Mouse (Mus musculus): Measurements from ENCODE around the gene Ado.

Ado gene

DNA sequence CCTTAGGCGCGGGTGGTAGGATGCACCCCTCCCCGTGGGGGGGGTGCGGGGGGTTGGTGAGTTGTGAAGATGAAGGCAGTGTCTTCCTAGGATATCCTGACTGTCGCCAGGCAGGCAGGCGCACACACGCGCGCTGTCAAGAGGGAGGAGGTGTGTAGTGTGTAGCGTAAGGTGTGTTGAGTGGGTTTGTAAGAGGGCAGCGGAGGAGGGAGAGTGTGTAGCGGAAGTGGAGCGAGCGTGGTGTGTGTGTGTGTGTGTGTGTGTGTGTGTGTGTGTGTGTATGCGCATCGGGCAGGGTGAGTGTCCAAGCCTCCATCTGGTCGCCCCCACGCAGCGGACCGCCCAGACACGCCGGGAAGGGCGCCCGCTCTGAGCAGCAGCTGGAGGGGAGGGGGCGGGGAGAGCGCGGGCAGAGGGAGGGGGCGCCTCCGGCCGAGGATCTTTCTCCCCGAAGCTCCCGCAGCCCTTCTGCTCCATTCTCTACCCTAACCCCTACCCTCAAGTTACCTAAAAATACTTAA is 12.1 kb downstream of the Ado start:
- DNase-seq (ENCODE audit: low read depth, low spot score): peak; percentile 60

DNA sequence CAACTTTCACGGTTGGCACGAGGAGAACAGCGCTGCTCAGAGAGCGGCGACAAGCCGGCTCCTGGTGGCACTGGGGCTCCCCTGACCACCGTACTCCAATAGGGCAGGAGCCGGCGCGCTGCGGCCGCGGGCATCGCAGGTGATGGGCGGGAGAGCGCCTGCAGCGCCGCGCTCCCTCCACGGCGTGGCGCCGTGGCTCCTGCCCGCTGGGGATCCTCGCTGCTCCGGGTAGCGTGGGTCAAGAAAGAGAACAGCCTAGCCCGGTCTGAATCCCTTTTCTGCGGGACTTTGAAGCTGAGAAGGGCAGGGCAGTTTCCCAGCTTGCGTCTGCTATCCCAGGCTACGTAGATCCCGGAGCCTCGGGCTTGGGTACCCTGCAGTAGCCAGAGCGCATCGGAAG is 12.8 kb downstream of the Ado start:
- DNase-seq (ENCODE audit: low read depth, low spot score): peak; percentile 92

DNA sequence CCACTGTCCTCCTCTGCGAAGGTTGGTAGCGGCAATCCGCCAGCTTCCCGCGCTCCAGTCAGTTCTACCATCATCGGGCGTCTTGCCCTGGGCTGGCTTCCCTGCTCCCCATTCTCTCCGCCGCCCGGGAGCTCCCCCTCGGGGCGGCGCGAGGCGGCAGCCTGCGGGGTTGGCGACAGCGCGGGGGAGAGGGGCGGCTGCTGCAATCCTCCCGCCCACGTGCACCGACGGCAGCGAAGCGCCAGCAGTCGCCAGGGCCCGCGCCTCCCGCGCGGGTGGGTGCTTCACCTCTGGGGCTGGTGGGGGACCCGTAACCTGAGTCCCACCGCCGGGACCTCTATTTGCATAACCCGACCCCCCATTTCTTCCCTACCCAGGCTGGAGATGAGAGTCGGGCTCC is 13.5 kb downstream of the Ado start, which contains the start of gene Egr2:
Gene Egr2, plus strand, starts transcription at position 220 of the 400 bp plus-strand sequence.
- peak; percentile 51 for DNase-seq (ENCODE audit: low read depth, low spot score)

DNA sequence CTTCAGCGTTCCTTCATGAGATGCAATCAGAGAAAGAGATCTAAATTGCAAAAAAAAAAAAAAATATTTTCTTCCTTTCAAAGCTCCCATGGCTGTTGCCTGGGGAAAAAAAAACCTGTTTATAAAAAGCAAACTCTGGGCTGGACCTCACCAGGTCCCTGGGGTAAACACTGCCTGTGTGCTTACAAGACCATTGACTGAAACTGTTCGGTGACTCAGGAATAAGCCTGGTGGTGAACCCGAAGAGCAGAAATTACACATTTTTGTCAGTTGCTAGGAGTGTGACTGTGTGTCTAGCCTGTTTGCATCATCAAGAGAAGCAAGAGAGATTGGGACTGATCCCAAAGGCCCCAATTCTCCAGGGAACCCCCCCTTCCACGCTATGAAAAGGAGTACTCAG is 19.0 kb downstream of the Ado start:
- DNase-seq (ENCODE audit: low read depth, low spot score): no peak

DNA sequence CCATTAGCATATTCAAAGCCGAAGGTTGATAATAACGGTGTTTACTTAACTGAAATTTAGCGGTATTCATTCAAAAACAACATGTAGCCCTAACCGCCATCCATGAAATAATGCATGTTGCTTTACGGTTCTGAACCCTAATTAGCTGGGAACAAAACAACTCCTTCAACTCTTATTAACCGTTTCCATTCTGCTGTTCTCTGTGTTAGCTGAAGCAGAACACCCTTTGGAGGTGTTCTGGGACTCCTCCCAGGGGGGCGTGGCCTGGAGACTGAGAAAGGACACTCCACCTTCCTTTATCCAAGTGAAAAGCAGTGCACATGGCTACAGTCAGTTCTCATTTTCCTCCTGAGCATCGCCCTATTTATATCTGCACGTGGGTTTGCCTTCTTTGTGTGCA is 22.3 kb downstream of the Ado start:
- peak; percentile 30 for DNase-seq (ENCODE audit: low read depth, low spot score)

DNA sequence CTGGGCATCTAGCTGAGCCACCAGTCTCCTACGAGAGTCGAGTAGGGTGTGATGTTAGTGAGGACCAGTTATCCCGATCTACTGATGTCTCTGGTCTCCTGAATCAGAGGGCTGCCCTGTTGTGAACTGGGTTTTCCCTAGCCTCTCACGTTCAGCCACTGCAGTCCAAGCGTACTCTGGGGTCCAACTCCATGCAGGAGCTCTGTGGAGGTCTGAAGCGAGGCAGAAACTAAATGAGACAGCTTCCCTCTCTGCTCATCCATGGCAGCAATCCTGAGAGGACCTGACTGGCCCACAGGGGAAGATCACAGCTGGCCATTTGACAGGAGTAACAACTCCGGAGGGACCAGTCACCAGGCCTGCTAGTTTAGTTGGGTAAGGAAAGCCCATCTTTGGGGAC is 24.1 kb downstream of the Ado start:
- no peak for DNase-seq (ENCODE audit: low read depth, low spot score)

DNA sequence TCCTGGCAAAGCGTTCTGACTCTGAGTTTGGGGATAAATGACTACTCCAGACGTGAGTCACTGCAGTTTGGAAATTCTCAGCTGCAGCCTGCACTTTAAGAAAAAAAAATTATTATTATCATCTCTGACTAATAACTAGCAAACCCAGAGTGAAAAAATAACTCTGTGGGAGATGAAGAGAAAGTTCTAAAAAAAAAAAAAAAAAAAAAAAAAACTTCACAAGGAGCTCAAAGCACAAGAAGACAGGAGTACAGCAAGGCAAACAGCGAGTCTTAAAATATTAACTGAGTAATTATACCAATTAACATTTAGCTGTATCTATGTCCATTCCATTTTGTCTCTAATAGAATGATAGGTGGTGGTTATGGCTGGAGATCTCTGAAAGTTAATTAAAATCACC is 24.6 kb downstream of the Ado start:
- no peak for DNase-seq (ENCODE audit: low read depth, low spot score)

DNA sequence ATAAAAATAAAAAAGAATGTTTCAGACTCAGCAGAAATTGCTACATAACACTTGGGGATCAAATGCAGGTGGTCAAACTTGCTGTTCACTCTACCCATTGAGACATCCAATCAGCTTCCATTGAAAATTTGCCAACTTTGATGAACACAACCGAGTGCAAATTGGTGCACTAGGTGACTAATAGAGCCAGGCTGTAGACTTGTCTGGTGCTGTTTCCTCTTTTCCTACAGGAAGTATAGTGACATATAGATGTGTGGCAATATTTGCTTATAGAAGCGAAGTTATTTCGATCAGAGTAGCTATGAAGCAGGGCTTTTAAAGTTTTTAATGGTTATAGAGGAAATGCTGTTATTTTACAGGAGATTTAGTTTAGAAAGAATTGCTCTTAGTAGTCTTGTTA is 30.0 kb downstream of the Ado start:
- no peak for DNase-seq (ENCODE audit: low read depth, low spot score)

DNA sequence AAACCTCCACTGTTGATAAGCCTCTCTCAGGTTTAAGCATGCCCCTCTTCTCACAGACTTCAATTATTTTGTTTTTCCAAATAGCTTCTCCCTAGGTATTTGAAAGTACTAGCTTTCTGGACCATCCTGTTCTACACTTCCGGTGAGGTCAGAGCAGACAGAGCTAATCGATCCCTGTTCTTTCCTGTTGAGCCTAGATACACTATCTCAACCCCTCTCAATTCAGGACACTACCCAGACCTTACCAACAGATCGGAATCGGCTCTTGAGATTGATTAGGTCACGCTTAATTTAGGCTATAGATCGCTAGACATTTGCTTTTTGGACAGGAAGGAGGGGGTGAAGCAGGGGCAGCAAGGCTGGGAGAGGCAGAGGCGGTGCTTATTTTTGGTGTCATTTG is 35.9 kb downstream of the Ado start:
- DNase-seq (ENCODE audit: low read depth, low spot score): no peak

DNA sequence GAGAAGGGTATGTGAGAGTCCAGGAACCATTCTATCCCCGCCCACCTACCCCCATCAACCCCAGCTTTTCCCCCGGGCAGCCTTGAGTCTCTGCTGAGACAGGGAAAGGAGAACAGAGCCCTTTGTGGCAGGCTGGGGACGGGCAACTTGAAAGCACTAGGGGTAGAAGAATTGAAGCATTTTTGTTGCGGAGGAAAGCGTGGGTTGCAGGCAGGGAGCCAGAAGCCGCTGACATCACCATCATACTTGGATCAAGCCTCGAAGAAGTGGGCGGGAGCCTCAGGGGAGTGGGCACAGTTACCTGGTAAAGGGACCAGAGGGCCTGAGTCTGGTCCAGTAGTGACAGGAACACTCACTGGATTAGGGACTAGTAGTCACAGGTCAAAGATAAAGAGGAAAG is 36.5 kb downstream of the Ado start:
- DNase-seq (ENCODE audit: low read depth, low spot score): no peak

DNA sequence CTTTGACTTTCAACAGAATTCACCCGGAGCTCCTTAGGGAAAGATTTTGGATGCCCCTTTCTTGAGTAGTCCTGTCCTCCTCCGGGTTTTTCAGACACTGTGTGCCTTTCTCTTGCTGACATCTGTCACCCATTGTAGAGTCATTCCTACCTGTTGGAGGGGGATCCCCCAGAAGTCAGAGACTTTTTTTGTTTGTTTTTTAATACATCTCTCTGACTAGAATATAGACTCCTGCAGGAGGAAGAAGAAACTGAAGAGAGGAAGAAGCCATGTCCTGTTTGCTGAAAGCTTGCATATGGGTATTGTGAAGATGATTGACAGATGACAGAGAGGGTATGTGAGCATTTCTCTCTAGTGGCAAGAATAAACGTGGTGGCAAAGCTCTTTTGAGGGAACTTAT is 43.5 kb downstream of the Ado start:
- no peak for DNase-seq (ENCODE audit: low read depth, low spot score)

DNA sequence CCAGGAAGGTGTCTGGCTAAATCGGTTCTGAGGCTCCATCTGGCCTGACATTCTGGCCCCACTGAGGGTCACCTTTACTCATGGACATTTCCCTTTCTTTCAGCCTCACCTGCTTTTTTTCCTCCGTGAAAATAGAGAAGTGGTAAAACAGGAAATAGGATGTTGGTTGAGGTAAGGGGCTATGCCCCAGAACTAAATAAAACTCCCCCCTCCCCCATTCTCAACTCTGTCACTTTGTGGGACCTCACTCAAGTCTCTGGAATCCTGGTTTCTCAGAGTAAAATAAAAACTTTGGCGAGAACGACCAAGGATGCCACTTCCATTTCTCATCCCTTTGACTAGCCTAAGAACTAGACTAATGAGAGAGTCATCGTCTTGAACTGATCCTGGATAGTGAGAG is 44.7 kb downstream of the Ado start:
- no peak for DNase-seq (ENCODE audit: low read depth, low spot score)

DNA sequence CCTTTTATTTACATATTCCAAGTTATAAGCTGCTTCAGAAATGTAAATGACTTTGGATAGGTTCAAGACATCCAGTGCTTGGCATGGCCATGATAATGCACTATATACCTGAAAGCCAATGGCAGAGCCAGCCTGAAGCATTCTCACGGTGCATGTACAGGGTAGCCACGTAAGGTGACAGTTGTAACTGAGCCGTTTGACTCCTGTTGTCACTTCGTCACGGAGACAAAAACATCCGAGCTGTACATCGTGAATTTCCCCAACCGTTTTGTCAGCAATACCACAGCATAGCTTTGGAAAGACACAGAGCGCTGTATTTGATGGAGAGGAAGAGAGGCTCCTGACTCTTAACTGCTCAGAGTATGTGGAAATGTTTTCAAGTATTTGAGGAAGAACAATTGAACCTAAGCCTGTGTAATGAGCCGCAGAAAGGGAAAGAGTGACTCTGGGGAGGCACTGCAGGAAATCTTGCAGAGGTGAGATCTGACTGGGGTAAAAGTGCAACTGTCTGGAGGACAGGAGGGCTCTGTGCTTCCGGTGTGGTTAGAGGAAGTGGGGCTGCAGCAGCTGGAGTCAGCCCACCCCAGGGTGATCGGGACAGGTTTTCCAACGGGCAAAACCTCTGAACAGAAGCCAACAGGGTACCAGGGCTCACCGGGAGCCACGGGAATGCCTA is 45.3 kb downstream of the Ado start:
- no peak for DNase-seq (ENCODE audit: low read depth, low spot score)

DNA sequence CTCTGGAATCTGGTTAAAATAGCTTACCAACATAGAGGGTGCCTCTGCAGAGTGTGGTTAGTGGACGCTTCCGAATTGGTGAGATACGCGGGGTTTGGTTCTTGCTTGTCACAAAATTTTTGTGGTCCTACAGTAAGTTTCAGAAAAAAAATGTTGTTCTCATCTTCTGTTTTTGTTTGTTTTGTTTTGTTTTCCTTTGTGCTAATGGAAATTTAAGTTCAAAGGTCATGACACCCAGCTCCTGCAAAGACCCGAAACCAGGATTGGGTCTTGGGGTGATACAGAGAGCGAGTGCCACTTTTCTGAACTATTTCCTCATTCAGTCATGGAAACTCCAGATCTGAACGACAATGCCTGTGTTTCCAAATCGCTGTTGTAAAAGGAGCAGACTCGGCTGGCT is 50.8 kb downstream of the Ado start:
- DNase-seq (ENCODE audit: low read depth, low spot score): no peak

DNA sequence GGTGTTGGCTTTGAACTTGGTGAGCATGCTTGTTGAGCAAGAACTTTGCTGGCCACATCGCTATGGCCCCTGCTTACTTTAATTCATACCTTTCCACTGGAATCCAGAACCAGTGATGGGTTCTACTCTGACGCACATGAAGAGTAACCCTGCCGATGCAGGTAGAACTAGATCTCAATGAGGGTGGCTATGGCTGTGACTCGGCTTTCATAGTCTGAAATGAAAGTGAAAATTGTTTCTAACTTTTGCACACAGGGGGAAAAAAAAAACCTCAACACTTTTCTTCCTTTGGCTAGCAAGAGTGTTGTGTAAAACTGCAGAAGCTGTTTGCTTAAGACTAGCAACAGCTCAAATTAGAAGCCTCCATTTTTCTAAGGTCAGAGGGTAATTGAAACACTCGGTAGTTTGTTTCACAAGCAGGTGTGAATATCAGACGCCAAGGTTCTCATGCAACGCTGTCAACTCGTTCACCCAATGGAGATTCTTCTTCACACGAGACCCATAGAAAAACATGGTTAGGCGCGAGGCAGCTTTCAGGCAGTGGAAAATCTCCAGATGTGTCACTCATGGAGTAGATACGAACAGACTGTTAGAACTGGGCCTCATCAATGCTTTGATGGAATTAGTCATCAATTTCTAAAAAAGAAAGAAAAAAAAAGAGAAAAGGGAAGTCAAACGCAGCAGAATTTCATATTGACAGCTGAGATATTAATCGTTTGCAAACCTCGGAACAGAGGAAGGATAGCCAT is 51.4 kb downstream of the Ado start:
- no peak for DNase-seq (ENCODE audit: low read depth, low spot score)
